Mouse (Mus musculus): Measurements from ENCODE around the gene Rab11fip3. TPM values are rescaled to one million over a fixed set of nuclear protein-coding genes. Genes with fewer than 3 reads are reported as not detected.

The Rab11fip3 gene
- total RNA-seq, 2 experiments from 2014 or later = 97.8 to 98.4 TPM

DNA sequence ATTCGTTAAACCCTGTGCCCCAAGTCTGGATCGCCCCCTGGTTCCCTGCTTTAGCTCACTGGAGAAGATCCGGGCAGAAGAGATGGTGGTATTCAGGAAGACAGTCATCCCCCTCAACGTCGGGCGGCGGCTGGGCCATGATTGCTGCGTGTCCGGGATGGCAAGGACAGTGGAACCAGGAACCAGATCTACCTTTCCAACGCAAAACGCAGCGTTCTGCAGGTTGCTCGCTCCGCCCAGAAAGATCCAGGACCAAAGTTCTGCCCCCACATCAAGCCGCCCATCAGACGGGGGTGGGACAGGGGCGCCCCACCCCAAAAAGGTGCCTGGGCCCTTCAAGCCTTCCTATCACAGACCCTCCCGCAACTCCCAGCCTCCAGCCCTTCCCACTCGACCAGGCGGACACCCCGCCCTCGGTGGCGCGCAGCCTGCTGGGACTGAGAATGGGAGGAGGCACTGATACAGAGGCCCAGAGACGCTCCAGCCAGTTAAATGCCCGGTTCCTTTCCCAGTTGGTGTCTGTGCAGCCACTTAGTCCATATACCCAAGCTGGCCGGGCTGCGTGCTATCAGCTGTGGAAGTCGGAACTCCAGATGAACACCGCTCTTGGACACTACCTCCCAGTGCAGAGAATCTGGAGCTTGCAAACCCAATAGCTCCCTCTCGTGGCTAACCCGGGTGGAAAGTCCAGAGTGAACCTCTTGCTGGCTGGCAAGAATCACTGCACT lies 20.7 kb upstream of the Rab11fip3 start, which contains the start of gene Decr2:
Decr2 (minus strand) TSS at position 433 of the 728 bp plus-strand sequence.
- DNase-seq (ENCODE audit: low spot score in 2 of 2) = peak; percentile 88 to 91

DNA sequence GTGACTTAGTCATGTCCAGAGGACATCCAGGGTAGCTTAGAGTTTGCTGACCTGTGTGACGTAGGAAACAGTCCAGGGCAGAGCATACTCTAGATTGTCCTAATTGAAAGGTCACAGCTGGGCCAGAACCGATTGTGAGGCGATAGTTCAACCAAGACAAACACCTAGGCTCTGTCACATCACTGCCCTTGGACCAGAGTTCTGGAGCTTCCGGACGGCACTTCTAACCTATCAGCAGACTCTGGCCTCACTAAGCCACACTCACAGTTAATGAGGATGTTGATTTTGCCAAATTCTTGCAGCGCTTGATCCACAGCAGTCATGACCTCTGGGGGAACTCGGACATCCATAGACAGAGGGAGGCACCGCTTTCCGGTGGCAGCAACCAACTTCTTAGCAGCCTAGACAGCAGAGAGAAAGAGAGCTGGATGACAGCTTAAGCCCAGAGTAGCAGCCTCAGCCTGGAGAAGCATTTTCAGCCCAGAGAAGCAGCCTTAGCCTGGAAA lies 17.8 kb upstream of the Rab11fip3 start:
- no peak for DNase-seq (ENCODE audit: low spot score in 2 of 2)

DNA sequence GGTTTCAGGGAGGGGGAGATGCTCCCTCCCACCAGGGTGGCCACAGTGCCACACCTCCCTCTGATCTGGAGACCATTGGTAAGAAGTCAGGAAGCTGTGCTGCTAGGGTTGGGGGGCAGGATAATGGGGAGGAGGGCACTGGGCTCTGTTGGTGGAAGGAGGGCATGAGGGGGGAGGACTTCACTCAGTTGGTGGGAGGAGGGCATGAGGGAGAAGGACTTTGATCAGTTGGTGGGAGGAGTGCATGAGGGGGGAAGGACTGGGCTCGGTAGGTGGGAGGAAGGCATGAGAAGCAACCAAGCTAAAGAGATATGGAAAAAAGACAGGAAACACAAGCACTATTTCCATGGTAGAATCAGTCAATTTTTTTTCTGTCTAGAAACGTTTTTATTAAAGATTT lies 11.5 kb upstream of the Rab11fip3 start:
- DNase-seq (ENCODE audit: low spot score in 2 of 2) = no peak

DNA sequence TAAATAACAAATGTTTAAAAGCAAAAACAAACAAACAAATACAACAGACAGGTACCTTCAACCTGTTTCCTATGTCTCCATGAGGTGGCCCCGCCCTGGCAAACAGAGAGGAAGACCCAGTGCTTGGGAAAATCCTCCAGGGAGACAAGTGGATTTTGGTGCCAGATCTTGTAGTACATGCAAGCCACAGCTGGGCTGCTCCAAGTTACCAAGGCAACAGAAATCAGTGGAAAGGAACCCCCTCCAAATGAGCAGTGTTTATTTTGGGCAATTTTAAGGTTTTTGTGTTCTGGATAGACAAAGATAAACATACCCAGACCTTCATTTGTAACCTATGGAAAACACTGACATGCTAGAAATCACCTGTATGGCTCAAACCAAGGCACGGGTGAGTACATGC lies 9.5 kb upstream of the Rab11fip3 start:
- no peak for DNase-seq (ENCODE audit: low spot score in 2 of 2)

DNA sequence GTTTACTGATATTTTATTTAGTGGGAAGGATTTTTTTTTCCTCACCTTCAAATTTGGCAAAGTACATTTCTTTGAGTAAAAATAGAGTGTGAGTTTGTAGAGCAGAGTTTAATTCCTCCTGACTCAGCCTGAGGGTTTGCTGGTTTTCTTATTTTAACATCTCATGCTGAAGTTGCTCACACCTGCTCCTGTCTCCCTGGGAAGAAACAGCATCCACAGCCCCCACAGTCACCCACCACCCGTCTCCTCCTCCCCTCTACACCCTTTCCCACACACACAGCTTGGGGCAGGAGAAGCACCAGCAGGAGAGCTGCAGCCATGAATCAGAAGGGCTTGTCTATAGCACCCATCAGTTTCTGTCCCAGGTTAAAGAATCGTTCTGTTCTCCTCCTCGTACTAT lies 5.9 kb upstream of the Rab11fip3 start:
- DNase-seq (ENCODE audit: low spot score in 2 of 2) = peak; percentile 67 to 75

DNA sequence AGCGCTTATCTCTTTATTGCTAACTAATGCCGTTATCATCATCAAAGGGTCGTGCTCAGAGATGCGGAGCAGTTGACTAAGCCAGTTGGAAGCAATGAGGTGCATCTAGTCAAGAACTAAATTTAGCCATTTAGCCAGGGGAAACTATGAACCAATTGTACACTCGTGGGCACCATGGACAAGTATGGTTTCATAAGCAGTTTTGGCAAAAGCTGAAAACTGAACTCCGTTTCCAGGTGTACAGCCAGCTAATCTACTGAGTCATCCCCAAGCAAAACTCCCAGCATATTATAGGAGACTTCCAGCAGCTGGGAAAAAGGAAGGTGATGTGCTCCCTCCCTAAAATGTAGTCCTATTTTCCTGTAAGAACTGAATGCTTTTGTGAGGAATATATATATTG lies 781 bp upstream of the Rab11fip3 start:
- DNase-seq (ENCODE audit: low spot score in 2 of 2) = no peak

DNA sequence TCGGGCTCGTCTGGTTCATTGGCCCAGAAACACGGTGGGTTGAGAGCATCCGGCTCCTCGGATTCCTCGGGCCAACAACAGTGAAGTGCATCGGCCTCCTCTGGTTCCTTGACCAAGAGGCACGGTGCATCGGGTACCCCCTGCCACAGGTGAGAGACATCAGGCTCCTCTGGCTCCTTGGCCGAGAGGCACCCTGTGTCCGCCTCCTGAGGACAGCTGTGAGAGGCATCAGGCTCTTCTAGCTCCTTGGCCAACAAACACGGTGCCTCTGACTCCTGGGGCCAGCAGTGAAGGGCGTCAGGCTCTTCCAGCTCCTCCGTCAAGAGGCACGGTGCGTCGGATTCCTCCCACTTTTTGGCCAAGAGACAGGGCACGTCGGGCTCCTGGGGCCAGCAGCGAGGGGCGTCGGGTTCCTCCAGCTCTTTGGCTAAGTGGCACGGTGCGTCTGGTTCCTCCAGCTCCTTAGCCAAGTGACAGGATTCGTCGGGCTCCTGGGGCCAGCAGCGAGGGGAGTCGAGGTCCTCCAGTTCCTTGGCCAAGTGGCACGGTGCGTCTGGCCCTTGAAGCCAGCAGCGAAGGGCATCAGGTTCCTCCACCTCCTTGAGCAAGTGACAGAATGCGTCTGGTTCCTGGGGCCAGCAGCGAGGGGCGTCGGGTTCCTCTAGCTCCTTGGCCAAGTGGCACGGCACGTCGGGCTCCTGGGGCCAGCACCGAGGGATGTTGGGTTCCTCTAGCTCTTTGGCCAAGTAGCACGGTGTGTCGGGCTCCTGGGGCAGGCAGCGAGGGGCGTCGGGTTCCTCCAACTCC lies 1.1 kb downstream of the Rab11fip3 start:
- no peak for DNase-seq (ENCODE audit: low spot score in 2 of 2)

DNA sequence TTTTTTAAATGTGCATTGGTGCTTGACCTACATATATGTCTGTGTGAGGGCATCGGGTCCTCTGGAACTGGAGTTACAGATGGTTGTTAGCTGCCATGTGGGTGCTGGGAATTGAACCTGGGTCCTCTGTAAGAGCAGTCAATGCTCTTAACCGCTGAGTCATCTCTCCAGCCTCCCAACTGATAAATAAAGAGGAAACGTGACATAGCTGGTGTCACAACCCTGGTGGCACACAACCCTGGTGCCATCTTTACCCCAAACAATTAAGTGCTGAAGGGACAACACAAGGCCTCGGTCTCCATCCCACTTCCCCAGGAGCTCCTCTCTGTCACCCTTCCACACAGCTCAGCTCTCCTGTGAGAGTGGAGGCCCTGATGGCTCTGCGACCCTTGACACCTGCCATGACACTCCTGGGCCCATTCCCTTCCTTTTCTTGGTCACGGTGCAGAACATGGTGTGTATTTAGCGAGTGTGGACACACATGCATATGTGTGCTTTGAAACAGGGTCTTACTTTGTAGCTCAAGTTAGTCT lies 2.8 kb downstream of the Rab11fip3 start:
- no peak for DNase-seq (ENCODE audit: low spot score in 2 of 2)

DNA sequence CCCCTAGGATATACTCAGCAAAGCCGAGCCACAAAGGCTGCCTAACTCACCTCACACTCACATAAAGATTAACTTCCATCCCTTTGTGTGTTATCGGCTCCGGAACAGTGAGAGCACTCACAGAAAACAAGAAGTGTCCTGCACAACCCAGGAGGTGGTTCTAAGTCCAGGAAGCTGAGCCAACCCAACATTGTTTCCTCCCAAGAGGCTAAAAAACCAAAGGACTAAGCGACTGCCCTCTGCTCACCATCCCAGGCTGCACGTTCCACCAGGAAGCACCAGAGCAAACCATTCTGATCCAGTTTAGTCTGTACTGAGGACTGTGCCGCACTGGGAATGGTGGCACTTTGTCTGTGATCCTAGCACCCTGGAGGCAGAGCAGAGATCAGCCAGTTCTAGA lies 4.4 kb downstream of the Rab11fip3 start:
- no peak for DNase-seq (ENCODE audit: low spot score in 2 of 2)

DNA sequence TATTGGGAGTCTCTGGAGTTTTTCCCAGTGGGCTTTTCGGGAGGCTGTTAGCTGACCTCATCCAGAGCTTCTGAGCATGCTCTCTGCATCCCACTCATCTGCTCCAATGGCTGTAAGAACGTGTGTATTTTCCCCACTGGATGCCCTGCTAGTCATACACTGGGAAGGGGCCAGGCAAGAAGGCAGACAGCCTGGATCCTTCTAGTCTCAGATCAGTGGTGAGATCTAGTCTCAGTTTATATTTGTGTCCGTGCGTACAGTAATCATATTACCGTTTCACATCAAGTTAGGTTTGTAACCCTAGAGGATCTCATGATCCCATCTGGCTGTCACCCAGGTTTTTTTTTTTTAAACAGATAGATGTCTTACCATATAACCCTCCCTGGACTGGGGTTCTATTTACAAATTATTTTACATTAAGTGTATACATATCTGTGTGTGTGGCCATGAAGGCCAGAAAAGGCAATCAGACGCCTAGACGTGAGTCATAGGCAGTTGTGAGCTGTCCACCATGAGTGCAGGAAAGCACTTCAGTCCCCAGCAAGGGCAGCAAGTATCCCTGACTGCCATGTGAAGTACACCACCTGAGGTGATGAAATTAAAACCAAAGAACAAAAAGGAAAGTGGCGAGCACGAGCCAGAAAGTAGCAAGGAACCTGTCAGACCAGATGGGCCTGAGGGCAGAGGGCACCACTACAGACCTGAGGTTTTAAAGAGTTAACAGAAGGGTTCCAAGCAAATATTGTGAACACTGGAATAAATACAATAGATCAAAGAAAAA lies 11.4 kb downstream of the Rab11fip3 start:
- DNase-seq (ENCODE audit: low spot score in 2 of 2) = no peak

DNA sequence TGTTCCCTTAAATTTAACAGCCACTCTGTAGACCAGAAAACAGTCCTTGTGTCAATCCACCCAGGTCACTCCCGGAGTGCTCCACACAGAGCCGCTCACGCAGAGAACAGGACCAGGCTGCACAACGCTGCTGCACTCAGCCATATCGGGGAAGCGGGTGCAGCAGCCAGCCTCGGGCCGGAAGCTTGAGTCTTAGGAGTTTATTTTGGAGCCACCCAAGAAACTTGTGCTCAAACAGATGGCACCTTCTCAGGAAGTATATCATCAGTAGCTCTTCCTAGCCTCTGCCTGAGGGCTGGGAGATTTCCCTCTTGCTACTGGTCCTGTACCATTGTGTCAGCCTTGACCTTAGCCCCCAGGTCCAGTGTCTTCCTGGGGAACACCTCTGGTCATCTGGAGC lies 12.1 kb downstream of the Rab11fip3 start:
- DNase-seq (ENCODE audit: low spot score in 2 of 2) = peak; percentile 42 to 45

DNA sequence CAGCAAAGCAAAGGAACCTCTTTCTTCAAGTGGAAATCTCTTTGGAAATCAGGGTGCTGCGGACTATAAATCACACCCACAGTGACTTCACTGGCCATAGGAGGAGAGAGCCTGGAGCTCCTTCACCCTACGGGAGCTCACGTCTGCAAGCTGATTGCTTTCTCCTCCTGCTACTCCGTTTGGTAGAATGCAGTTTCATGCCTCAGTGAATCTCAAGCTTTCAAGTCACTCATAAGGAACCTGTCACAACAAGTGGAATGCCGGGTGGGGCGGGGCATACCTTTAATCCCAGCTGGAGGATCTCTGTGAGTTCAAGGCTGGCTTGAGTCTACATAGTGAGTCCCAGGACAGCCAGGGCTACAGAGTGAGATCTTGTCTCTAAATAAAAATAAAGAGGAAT lies 14.2 kb downstream of the Rab11fip3 start:
- no peak for DNase-seq (ENCODE audit: low spot score in 2 of 2)

DNA sequence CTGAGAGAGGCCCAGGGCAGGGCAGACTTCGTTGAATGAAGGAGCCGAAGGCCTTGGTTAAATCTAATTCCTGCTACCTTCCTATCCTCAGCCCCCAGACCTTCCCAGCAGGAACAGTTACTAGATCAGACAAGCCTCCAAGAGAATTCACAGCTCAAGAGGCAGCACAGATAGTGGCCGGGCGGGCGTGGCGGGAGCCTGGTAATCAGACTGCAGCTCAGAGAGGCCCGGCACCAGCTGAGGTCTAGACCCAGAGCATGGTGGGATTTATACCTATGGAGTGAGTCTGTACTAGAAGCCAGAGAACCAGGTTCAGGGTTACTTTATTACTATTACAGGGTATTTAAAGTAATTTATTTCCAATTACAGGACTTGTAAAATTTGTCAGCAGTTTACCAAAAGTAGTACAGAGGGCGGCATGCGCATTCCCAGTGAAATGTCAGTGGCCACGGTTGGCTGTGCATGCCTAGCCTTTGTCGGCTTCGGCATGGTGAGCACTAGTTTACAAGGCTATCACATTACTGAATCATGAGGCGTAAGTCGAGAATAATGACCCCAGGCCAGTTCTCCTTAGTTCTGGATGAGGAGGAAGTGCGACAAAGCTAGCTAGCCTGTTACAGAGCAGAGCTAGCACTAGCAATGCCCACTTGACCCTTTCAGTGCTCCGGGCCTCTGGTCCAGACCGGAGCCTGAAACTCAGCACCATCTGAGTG lies 15.1 kb downstream of the Rab11fip3 start:
- DNase-seq (ENCODE audit: low spot score in 2 of 2) = no peak

DNA sequence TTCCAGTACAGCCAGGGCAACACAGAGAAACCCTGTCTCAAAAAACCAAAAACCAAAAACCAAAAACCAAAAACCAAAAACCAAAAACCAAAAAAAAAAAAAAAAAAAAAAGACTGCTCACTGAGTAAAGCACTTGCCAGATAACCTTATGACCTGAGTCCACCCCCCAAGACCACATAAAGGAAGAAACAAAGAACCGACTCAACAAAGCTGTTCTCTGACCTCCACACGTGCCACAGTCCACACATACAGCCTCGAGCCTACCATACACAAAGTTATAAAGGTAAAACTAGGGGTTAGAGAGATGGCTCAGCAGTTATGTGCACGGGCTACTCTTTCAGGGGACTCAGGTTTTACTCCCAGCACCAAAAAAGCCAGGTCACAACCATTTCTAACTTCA lies 16.6 kb downstream of the Rab11fip3 start:
- DNase-seq (ENCODE audit: low spot score in 2 of 2) = no peak

DNA sequence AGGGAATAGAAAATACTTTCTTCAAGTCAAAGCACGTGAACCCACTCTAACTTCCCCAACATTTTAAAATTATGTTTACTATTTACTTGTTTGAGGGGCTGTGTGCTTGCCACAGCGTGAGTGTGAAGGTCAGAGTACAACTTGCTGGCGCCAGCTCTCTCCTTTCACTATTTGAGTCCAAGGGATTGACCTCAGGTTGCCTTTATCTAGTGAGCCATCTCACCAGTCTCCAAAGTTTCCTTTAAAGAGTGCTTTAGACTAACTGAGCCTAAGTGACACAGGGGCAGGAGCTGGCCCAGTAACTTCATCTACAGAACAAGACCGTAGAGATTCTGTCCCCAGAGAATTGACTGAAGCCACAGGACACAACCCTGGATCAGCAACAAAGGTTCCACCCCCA lies 17.3 kb downstream of the Rab11fip3 start:
- no peak for DNase-seq (ENCODE audit: low spot score in 2 of 2)

DNA sequence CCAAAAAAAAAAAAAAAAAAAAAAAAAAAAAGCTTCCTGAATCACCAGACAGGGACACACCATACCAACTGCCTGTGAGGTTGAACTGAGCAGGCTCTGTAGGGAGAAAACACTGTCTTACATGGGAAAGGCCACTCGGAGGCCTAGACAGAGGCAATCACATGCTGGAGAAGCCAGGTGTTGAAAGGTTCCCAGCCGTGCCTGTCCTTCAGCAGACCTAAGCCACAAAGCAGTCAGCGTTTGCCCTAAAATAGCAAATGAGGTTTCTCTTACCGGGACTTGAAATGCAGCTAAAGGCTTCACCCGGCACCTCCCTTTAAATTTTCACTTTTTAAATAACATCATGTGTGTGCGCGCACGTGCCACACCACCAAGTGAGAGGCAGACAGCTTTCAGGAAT lies 21.2 kb downstream of the Rab11fip3 start:
- no peak for DNase-seq (ENCODE audit: low spot score in 2 of 2)

DNA sequence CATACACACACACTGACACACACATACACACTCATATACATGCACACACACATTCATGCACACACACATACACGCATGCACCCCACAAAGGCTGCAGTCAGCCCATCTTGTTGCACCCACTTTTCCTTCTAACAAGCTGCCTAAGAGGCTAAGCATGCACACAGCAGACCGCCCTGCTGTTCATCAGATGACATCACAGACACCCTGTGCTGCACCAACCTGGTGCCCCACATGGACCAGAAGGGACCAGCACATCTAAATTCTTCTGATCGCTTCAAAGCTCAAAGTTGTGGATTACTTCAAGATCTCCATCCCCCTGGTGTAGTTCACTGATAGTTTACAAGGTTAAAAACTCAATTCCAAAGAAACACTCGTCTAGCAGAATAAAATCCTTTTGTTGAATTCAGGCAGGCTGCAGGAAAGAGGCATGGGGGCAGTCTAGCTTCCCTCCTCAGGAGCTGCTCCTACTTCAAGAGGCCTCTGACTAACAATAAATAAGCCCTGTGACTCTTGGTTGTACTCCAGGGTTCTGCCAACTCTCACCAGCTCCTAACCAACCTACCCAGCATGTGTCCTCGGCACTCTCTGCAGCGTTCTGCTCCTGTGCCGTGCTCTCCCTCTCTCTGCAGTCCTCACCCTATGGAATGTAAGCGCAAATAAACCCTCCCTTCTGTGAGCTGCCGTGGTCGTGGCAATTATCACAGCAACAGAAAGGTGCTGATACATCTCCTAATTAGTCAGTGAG lies 22.9 kb downstream of the Rab11fip3 start:
- no peak for DNase-seq (ENCODE audit: low spot score in 2 of 2)

DNA sequence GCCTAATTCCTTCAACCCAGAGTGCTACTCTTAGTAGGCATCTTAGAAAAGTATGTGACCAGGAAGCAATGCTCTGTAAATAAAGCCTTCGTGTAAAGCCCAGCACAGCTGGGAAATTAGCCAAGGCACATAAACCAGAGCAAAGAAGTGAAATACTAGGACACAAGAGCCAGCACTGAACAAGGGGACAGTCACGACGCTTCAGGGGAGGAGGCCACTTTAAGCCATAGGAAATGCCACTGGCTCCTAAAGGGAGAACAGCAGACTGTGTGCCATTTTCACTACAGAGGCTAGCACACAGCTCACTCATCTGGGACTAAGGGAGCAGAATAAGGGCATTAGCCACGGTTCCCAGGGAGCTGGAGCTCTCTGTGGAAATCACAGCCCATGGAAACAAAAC lies 24.1 kb downstream of the Rab11fip3 start:
- no peak for DNase-seq (ENCODE audit: low spot score in 2 of 2)

DNA sequence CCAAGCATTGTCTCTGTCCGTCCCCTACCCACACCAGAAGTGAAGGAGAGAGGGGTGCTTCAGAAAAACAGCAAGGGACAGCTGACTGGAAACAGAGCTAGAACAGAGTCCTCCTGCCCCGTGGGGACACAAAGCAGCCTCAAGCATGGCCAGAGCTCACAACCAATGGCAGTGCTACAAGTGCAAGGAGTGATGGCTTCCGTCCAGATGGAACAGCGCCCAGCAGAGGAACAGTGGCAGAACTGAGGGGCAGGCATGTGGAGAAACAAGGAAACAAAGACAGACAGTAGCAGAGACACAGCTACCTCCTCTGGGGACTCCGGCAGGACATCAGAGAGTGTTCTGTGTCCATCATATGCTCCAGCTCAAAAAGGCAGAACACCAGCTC lies 26.1 kb downstream of the Rab11fip3 start:
- DNase-seq (ENCODE audit: low spot score in 2 of 2) = peak; percentile 64 to 75

Data from left cerebral cortex, adult 18-20 months (tissue).